Mouse (Mus musculus) midbrain, embryonic 16.5 days (tissue): Measurements from ENCODE around the gene Nlrc5. TPM values are rescaled to one million over a fixed set of nuclear protein-coding genes. Genes with fewer than 3 reads are reported as not detected.

Source experiments
- ATAC-seq: fragments of 200-750 bp; cut with Nextera tagmentation; 2 replicates; pipeline ENCODE4 v1.8.0; 2017; ENCODE audit warnings: moderate TSS enrichment
- H3K27ac ChIP-seq: fragments of 300-500 bp; sonication (generic); 2 replicates; pipeline ENCODE4 v1.5.1; 2014; ENCODE audit warnings: mild to moderate bottlenecking, low read length, mixed read lengths
- H3K27me3 ChIP-seq: fragments of 300-500 bp; sonication (generic); 2 replicates; pipeline ENCODE4 v1.6.1; 2014; ENCODE audit warnings: low read depth, low read length, mixed read lengths; ENCODE audit not compliant: control insufficient read depth, insufficient read depth
- H3K36me3 ChIP-seq: fragments of 300-500 bp; sonication (generic); 2 replicates; pipeline ENCODE4 v1.6.1; 2014; ENCODE audit warnings: mild to moderate bottlenecking, low read length, moderate library complexity, mixed read lengths; ENCODE audit not compliant: control insufficient read depth, insufficient read depth
- H3K4me1 ChIP-seq: fragments of 300-500 bp; sonication (generic); 2 replicates; pipeline ENCODE4 v1.6.1; 2014; ENCODE audit warnings: mild to moderate bottlenecking, low read length, mixed read lengths; ENCODE audit not compliant: control insufficient read depth, insufficient read depth
- H3K4me2 ChIP-seq: fragments of 300-500 bp; sonication (generic); 2 replicates; pipeline ENCODE4 v1.6.1; 2014; ENCODE audit warnings: mild to moderate bottlenecking, low read length, mixed read lengths
- H3K4me3 ChIP-seq: fragments of 300-500 bp; sonication (generic); 2 replicates; pipeline ENCODE4 v1.5.1; 2014; ENCODE audit warnings: low read depth, mild to moderate bottlenecking, low read length, moderate library complexity, mixed read lengths
- H3K9ac ChIP-seq: fragments of 300-500 bp; sonication (generic); 2 replicates; pipeline ENCODE4 v1.6.1; 2014; ENCODE audit warnings: low read depth, low read length, mixed read lengths
- H3K9me3 ChIP-seq: fragments of 300-500 bp; sonication (generic); replicated peaks from 2 replicates; pipeline ENCODE4 v1.6.1; 2014; ENCODE audit warnings: mild to moderate bottlenecking, low read length, mixed read lengths; ENCODE audit not compliant: control insufficient read depth, poor library complexity, severe bottlenecking
- WGBS: fragments of 180-500 bp; shearing (Covaris S2); extraction: QIAGEN DNeasy Blood & Tissue Kit; methylation state at CpG from one replicate; pipeline ENCODE4 v1.1.7; 2014; 5-methylcytosine and 5-hydroxymethylcytosine counted together
- polyA plus RNA-seq: library from polyadenylated mRNA; unstranded; fragments of >200 nt; fragmentation: Nextera tagmentation; extraction: Ambion mirVana; gene quantifications from 2 replicates; pipeline ENCODE4 v1.2.1, GENCODE M21; 2015

Gene Nlrc5
- polyA plus RNA-seq, 1 experiment from 2014 or later = 0.49 TPM

DNA sequence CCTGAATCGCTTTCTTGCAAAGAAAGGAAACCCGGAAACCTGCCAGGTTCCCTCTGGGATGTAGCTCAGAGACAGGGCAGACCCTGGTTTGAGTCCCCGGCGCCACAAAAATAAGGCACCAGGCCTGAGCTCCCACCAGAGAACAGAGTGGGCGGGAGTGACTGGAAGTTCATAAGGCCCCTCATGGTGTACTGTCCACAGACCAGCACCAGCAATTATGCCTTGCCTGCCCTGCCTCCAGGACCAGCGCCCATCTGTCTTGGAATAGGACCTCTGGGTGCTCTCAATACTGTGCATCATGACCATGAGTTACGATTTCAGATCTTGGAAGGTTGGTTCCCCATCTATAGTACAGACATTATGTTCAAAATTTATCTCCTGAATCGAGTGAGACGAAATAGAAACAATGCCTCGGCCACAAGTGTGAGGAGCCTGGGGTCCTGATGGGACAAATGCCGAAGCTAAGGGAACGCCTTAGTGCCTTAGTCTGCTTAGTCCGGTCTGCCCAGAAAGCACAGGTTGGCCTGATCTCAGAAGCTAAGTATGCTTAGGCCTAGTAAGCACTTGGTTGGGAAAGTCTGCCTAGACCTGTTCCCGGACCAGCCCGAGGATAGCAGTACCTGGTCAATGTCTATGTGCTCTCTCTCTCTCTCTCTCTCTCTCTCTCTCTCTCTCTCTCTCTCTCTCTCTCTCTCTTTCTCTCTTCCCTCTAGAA lies 1.4 kb downstream of the Nlrc5 start:
- H3K36me3 ChIP-seq = no peaks in the 10 kb centered on the region
- no peak for ATAC-seq

DNA sequence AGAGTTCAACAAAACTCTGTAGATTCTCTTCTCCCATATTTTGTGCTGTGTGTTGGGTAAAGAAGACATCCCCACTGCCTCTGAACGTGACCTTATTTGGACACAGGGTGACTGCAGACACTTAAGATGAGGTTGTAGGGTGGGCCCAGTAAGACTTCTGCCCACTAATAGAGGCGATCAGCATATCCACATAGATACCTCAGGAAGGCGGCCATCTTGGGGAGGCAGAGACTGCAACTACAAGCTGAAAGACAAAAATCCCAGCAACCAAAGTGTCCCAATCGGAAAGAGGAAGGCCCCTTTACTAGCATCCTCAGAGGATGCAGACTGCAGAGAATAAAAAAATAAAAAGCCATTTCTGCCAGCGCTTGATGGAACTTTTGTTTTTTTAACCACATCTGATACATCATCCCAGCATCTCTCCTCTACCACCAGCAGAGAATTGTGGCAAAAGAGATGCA lies 2.0 kb downstream of the Nlrc5 start:
- H3K27me3 ChIP-seq = peaks cover 12% of the 10 kb centered on the region
- peaks cover 4% of the 10 kb centered on the region; the same call in 1 of the 2 replicates for H3K4me1 ChIP-seq
- no peak overlapping the region for H3K4me2 ChIP-seq
- no peak overlapping the region for H3K27ac ChIP-seq
- no peaks in the 10 kb centered on the region for H3K9me3 ChIP-seq
- no peak for ATAC-seq
- H3K9ac ChIP-seq = no peak overlapping the region
- H3K36me3 ChIP-seq = no peaks in the 10 kb centered on the region
- 90% methylated on average over 5 of the region's 5 CpGs for WGBS
- no peak overlapping the region for H3K4me3 ChIP-seq

More for the DNA sequence above, 1.4 kb downstream of the Nlrc5 start:
- peaks cover 4% of the 10 kb centered on the region; the same call in 1 of the 2 replicates for H3K4me1 ChIP-seq
- no peaks in the 10 kb centered on the region for H3K9me3 ChIP-seq
- H3K4me3 ChIP-seq = no peak overlapping the region
- peaks cover 12% of the 10 kb centered on the region for H3K27me3 ChIP-seq
- WGBS = 93% methylated on average over 15 of the region's 15 CpGs
- no peak overlapping the region for H3K27ac ChIP-seq
- no peak overlapping the region for H3K4me2 ChIP-seq
- no peak overlapping the region for H3K9ac ChIP-seq

DNA sequence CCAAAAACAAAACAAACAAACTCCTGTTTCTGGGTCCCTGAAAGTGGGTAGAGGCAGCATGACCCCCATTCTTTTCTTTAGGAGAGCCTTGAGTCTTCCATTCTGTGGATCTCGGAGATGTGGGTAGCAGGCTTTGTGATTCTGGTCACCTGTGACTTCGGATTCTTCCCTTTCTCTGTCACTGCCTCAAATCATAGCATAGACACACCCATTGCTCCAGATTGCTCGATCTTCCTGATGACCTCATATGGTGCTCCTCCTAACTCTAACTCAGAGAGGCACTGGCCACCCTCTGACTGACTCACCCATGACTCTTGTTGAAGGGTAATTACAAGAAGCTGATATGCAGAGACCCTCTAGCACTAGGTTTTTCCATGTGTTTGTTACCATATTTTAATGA lies 2.7 kb downstream of the Nlrc5 start:
- H3K27ac ChIP-seq = no peak overlapping the region

DNA sequence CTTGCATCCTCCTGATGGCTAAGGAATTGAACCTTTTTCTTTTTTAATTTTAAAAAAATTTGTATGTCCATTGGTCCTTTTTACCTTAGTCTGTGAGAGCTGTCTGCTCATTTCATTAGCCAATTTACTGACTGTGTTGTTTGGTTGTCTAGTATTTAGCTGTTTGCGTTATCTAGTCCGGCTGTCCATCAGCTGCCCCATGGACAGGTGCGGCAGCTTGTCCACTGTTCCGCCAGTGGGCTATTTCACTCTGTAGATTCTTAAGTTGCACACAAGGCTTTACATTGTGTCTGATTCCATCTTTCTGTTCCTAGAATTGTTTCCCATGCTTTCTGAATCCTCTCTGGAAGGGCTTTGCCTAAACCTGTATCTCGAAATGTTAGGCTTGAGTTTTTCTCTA lies 4.5 kb downstream of the Nlrc5 start:
- no peak overlapping the region for H3K9ac ChIP-seq
- H3K36me3 ChIP-seq = no peaks in the 10 kb centered on the region
- H3K9me3 ChIP-seq = no peaks in the 10 kb centered on the region
- H3K4me2 ChIP-seq = no peak overlapping the region
- 91% methylated on average over 5 of the region's 5 CpGs for WGBS
- no peak overlapping the region for H3K27ac ChIP-seq
- H3K4me1 ChIP-seq = peaks cover 4% of the 10 kb centered on the region; the same call in 1 of the 2 replicates
- no peak overlapping the region for H3K4me3 ChIP-seq
- no peak for ATAC-seq
- H3K27me3 ChIP-seq = peaks cover 10% of the 10 kb centered on the region

More for the DNA sequence above, 2.7 kb downstream of the Nlrc5 start:
- Histone ChIP-seq H3K27me3 (peaks cover 12% of the 10 kb centered on the region), H3K9ac (no peak overlapping the region), H3K4me1 (peaks cover 4% of the 10 kb centered on the region; the same call in 1 of the 2 replicates), H3K4me2 (no peak overlapping the region), H3K9me3 (no peaks in the 10 kb centered on the region), H3K4me3 (no peak overlapping the region), H3K36me3 (no peaks in the 10 kb centered on the region)
- WGBS = 79% methylated on average over 3 of the region's 3 CpGs
- no peak for ATAC-seq

DNA sequence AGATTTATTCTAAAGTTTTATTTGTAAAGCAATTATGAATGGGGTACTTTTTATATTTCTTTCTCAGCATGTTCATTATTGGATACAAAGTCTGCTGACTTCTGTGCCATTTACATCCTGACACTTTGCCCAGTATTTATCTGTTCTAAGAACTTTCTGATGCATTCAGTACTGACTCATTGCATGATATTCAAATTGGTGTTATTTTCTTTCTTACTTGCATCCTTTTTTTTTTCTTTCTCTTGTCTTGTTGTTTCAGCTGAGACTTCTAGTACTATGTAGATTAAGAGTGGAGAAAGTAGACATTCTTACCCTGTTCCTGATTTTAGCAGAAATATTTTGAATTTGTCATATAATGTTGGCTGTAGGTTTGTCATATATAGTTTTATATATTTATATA lies 5.5 kb downstream of the Nlrc5 start:
- H3K36me3 ChIP-seq = no peaks in the 10 kb centered on the region
- no peak for ATAC-seq
- H3K9me3 ChIP-seq = no peaks in the 10 kb centered on the region
- H3K4me3 ChIP-seq = no peak overlapping the region
- H3K27ac ChIP-seq = no peak overlapping the region
- H3K4me2 ChIP-seq = no peak overlapping the region
- H3K9ac ChIP-seq = no peak overlapping the region
- peaks cover 6% of the 10 kb centered on the region for H3K27me3 ChIP-seq
- H3K4me1 ChIP-seq = no peaks in the 10 kb centered on the region

DNA sequence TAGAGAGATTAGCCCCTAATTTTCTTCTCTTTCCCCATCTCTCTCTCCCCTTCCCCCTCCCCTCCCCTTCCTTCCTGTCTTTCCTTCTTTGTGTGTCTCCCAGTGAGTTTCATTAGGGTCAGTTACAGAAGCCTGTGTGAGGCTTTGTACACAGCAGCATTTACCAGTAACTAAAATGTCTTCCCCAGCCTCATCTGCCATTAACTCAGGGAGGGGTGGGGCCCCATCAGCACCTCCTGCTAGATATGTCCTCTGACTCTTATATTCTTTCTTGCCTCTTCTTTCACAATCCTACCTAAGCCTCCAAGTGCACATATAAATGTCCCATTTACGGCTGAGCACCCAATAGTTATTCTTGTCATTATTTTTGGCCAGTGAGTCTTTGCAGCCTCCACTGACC lies 6.2 kb downstream of the Nlrc5 start:
- H3K27ac ChIP-seq = no peak overlapping the region
- peaks cover 3% of the 10 kb centered on the region for H3K27me3 ChIP-seq
- H3K4me3 ChIP-seq = no peak overlapping the region
- 93% methylated on average over 1 of the region's 1 CpGs for WGBS
- ATAC-seq = no peak
- no peaks in the 10 kb centered on the region for H3K9me3 ChIP-seq
- H3K36me3 ChIP-seq = no peaks in the 10 kb centered on the region
- no peak overlapping the region for H3K9ac ChIP-seq
- H3K4me2 ChIP-seq = no peak overlapping the region
- H3K4me1 ChIP-seq = no peaks in the 10 kb centered on the region

DNA sequence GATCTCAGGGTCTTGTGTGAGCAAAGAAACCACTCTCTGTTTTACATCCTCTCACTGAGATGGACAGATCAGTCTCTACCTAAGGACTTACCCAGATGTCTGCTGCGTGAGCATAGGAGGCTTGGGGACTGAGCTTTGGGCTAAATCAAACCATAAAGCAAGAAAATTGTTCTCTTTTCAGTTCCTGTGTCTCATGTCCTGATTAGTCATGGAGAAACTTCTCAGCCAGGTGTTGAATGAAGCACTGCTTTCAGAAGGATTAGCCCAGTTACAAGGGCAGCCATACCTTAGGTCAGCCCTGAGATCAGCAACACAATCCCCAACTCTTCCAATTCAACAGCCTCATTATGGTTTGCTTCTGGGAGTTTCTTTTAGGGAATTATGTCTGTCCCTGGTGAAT lies 7.5 kb downstream of the Nlrc5 start:
- ATAC-seq = no peak
- no peaks in the 10 kb centered on the region for H3K4me1 ChIP-seq
- H3K9me3 ChIP-seq = no peaks in the 10 kb centered on the region
- no peak overlapping the region for H3K9ac ChIP-seq
- no peaks in the 10 kb centered on the region for H3K36me3 ChIP-seq
- H3K27ac ChIP-seq = no peak overlapping the region
- no peak overlapping the region for H3K4me3 ChIP-seq
- no peaks in the 10 kb centered on the region for H3K27me3 ChIP-seq
- 92% methylated on average over 1 of the region's 1 CpGs for WGBS
- no peak overlapping the region for H3K4me2 ChIP-seq

DNA sequence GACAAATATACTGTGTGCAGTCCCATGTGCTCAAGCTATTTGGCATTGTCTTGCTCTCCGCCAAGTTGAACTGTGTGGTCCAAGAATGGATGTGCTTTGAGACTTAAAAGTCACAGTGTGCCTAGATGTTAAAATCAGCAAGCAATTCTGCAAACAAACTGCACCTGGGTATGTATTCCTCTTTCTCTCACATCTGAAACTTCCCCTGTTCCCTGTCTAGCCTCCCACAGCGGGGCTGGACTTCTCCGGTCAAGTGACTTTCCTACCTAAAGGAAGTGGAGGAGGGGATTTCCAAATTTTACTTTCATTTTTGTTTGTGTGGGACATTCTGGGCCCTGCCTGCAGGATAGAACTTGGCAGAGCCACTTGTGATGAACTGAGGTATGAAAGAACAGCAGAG lies 9.0 kb downstream of the Nlrc5 start:
- Histone ChIP-seq H3K4me3 (no peak overlapping the region), H3K9me3 (no peaks in the 10 kb centered on the region), H3K27me3 (no peaks in the 10 kb centered on the region), H3K36me3 (no peaks in the 10 kb centered on the region), H3K4me1 (no peaks in the 10 kb centered on the region), H3K27ac (no peak overlapping the region), H3K9ac (no peak overlapping the region), H3K4me2 (no peak overlapping the region)
- ATAC-seq = no peak
- WGBS = 83% methylated on average over 3 of the region's 3 CpGs

DNA sequence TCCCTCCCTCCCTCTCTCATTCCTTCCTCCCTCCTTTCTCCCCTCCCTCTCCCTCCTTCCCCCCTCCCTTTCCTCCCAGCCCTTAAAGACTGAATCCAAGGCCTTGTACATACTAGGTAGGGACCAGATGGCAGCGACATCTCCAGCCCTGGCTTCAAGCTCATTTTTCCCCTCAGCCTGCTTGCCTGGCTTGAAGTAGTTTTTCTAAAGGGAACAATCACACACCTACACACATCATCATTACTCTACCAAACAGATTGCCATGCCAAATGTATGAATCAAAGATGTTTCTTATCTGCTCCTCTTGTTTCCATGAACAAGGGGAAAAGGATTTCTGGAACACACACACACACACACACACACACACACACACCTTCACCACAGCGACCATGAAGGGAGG lies 10.3 kb downstream of the Nlrc5 start:
- Histone ChIP-seq H3K9ac (no peak overlapping the region), H3K27me3 (no peaks in the 10 kb centered on the region), H3K36me3 (no peaks in the 10 kb centered on the region), H3K27ac (no peak overlapping the region), H3K4me3 (no peak overlapping the region), H3K9me3 (no peaks in the 10 kb centered on the region), H3K4me1 (no peaks in the 10 kb centered on the region), H3K4me2 (no peak overlapping the region)
- ATAC-seq = no peak
- 73% methylated on average over 2 of the region's 2 CpGs for WGBS
